Mouse (Mus musculus): ENCODE results near the gene Cct8. TPM values are rescaled to one million over a fixed set of nuclear protein-coding genes. Genes with fewer than 3 reads are reported as not detected.
"Not testable (repeated sequence)": the region's sequence is repeated elsewhere in the genome, so short reads cannot be mapped to it uniquely, and the experiment has no call there.

Gene Cct8
- polyA plus RNA-seq, 1 experiment, result 112 TPM

DNA sequence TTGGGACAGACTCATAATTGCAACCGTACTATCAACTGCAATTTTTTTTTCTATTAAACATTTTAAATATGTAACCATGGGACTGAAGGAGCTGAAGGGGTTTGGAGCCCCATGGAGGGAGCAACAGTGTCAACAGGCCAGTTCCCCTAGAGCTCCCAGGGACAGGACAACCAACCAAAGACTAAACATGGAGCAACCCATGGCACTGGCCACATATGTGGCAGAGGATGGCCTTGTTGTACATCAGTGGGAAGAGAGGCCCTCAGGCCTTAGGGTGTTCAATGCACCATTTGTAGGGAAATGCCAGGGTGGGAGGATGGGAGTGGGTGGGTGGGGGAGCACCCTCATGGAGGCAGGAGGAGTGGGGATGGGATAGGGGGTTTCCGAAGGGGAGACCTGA, 1.1 kb upstream of the Cct8 start:
- H3K27ac ChIP-seq (ENCODE audit: insufficient read depth, low read depth, low read length), result peak overlapping the region; percentile 35; the same call in 1 of the 2 replicates
- H3K4me3 ChIP-seq (ENCODE audit: insufficient read depth, low read length), result peak overlapping the region; percentile 59
- TF ChIP-seq CTCF (IDR thresholded peaks at IDR 0.05; ENCODE audit: low read depth, low read length), result no peak
- no peak for TF ChIP-seq POLR2A (IDR thresholded peaks at IDR 0.05; ENCODE audit: borderline replicate concordance, low read depth, low read length)
- H3K4me1 ChIP-seq (ENCODE audit: control insufficient read depth, insufficient read depth, low read length), result peaks cover 12% of the 10 kb centered on the region

GRCm38 (mm10) chr16:87494955-87495655, 568 bp downstream of the Cct8 start:
- Histone ChIP-seq H3K27ac (ENCODE audit: insufficient read depth, low read depth, low read length) (peak overlapping the region; percentile 83), H3K4me3 (ENCODE audit: insufficient read depth, low read length) (peak overlapping the region; percentile 96), H3K4me1 (ENCODE audit: control insufficient read depth, insufficient read depth, low read length) (peaks cover 9% of the 10 kb centered on the region)
- no peak for TF ChIP-seq CTCF (IDR thresholded peaks at IDR 0.05; ENCODE audit: low read depth, low read length)
- no peak for TF ChIP-seq POLR2A (IDR thresholded peaks at IDR 0.05; ENCODE audit: borderline replicate concordance, low read depth, low read length)

DNA sequence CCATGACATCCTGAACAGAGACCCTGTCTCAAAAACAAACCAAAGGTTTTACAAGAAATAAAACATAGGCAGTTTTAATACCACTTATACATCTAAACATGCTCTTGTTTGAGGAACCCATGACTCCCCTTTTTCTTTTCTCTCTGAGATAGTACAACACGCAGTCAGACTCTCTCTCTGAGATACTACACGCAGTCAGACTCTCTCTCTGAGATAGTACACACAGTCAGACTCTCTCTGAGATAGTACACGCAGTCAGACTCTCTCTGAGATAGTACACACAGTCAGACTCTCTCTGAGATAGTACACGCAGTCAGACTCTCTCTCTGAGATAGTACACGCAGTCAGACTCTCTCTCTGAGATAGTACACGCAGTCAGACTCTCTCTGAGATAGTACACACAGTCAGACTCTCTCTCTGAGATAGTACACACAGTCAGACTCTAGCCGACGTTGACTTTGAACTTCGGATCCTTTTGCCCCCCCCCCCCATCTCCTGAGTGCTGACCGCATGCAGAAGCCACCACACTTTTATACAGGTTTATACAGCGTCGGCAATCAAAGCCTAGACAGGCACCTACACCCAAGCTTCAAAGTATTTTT, 3.4 kb downstream of the Cct8 start:
- H3K4me3 ChIP-seq (ENCODE audit: insufficient read depth, low read length); H3K4me1 ChIP-seq (ENCODE audit: control insufficient read depth, insufficient read depth, low read length); H3K27ac ChIP-seq (ENCODE audit: insufficient read depth, low read depth, low read length): not testable (repeated sequence)

- Histone ChIP-seq H3K4me1 (ENCODE audit: control insufficient read depth, insufficient read depth, low read length) (no peaks in the 10 kb centered on the region), H3K4me3 (ENCODE audit: insufficient read depth, low read length) (no peak overlapping the region), H3K27ac (ENCODE audit: insufficient read depth, low read depth, low read length) (no peak overlapping the region)
- TF ChIP-seq CTCF (IDR thresholded peaks at IDR 0.05; ENCODE audit: low read depth, low read length) (no peak), POLR2A (IDR thresholded peaks at IDR 0.05; ENCODE audit: borderline replicate concordance, low read depth, low read length) (no peak)
These were observed 7.1 kb downstream of the Cct8 start for GRCm38 (mm10) chr16:87488605-87489004.

GRCm38 (mm10) chr16:87486739-87487138, 8.9 kb downstream of the Cct8 start:
- Histone ChIP-seq H3K4me1 (ENCODE audit: control insufficient read depth, insufficient read depth, low read length) (no peaks in the 10 kb centered on the region), H3K27ac (ENCODE audit: insufficient read depth, low read depth, low read length) (no peak overlapping the region), H3K4me3 (ENCODE audit: insufficient read depth, low read length) (no peak overlapping the region)
- TF ChIP-seq POLR2A (IDR thresholded peaks at IDR 0.05; ENCODE audit: borderline replicate concordance, low read depth, low read length) (no peak), CTCF (IDR thresholded peaks at IDR 0.05; ENCODE audit: low read depth, low read length) (no peak)

DNA sequence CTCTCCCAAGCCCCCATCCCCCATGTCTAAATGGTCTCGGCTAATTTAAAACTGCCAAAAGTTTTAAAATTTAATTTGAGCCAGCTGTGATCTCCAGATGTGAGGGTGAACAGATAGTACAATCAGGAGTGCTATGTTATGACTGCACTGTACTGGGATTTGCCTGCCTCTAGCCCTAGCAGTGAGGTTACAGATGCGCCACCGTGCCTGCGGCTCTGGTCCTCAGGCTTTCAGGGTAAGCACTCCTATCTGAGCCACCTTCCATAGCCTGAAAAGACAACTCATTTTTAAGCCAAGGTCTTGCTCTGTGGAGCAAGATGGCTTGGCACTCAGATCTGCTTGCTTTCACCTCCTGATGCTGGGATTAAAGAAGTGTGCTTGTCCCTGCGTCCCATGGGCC, 11.3 kb downstream of the Cct8 start:
- no peak overlapping the region for H3K27ac ChIP-seq (ENCODE audit: insufficient read depth, low read depth, low read length)
- TF ChIP-seq CTCF (IDR thresholded peaks at IDR 0.05; ENCODE audit: low read depth, low read length), result no peak
- no peak for TF ChIP-seq POLR2A (IDR thresholded peaks at IDR 0.05; ENCODE audit: borderline replicate concordance, low read depth, low read length)
- H3K4me1 ChIP-seq (ENCODE audit: control insufficient read depth, insufficient read depth, low read length), result no peaks in the 10 kb centered on the region
- H3K4me3 ChIP-seq (ENCODE audit: insufficient read depth, low read length), result no peak overlapping the region

GRCm38 (mm10) chr16:87470579-87470978, 25.1 kb downstream of the Cct8 start:
- Histone ChIP-seq H3K27ac (ENCODE audit: insufficient read depth, low read depth, low read length) (no peak overlapping the region), H3K4me1 (ENCODE audit: control insufficient read depth, insufficient read depth, low read length) (no peaks in the 10 kb centered on the region), H3K4me3 (ENCODE audit: insufficient read depth, low read length) (no peak overlapping the region)
- TF ChIP-seq POLR2A (IDR thresholded peaks at IDR 0.05; ENCODE audit: borderline replicate concordance, low read depth, low read length) (no peak), CTCF (IDR thresholded peaks at IDR 0.05; ENCODE audit: low read depth, low read length) (no peak)

DNA sequence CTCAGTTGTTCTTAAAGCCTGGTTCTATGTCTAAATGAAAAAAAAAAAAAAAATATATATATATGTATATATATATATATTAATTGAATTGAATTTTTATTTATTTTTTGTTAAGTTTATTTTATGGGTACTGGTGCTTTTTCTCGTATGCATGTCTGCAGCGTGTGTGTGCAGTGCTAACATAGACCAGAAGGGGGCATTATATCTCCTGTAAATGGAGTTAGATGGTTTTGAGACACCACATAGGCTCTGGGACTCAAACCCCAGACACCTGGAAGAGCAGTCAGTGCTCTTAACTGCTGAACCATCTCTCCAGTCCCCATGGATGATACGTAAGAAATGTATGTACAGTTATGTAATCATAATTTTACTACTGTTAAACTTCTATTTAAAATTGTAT, 36.9 kb downstream of the Cct8 start:
- TF ChIP-seq CTCF (IDR thresholded peaks at IDR 0.05; ENCODE audit: low read depth, low read length) (no peak), POLR2A (IDR thresholded peaks at IDR 0.05; ENCODE audit: borderline replicate concordance, low read depth, low read length) (no peak)
- Histone ChIP-seq H3K4me3 (ENCODE audit: insufficient read depth, low read length) (no peak overlapping the region), H3K4me1 (ENCODE audit: control insufficient read depth, insufficient read depth, low read length) (peaks cover 10% of the 10 kb centered on the region), H3K27ac (ENCODE audit: insufficient read depth, low read depth, low read length) (no peak overlapping the region)

DNA sequence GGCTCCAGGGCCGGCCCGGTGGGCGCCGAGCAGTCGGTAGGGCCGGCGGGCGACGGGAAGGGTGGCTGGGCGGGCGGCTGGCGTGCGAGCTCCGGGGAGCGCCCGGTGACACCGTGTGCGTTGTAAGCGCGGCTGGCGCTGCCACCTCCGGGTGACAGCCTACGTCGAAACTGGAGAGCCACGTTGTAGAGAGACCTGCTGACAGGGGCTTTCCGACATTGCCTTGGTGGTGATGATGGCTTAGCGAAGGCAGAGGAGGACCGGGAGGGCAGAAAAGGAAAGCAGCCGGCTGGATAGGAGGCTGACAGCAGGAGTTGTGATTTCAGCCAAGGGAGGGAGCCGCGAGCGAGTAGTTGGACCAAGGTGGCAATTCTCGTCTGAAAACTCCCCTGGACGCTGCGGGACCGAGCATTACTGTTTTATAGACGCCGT, 40.5 kb downstream of the Cct8 start:
- peaks cover 12% of the 10 kb centered on the region for H3K4me1 ChIP-seq (ENCODE audit: control insufficient read depth, insufficient read depth, low read length)
- TF ChIP-seq CTCF (IDR thresholded peaks at IDR 0.05; ENCODE audit: low read depth, low read length), result no peak
- TF ChIP-seq POLR2A (IDR thresholded peaks at IDR 0.05; ENCODE audit: borderline replicate concordance, low read depth, low read length), result no peak
- H3K4me3 ChIP-seq (ENCODE audit: insufficient read depth, low read length), result peak overlapping the region; percentile 72
- peak overlapping the region; percentile 8; the same call in 1 of the 2 replicates for H3K27ac ChIP-seq (ENCODE audit: insufficient read depth, low read depth, low read length)

DNA sequence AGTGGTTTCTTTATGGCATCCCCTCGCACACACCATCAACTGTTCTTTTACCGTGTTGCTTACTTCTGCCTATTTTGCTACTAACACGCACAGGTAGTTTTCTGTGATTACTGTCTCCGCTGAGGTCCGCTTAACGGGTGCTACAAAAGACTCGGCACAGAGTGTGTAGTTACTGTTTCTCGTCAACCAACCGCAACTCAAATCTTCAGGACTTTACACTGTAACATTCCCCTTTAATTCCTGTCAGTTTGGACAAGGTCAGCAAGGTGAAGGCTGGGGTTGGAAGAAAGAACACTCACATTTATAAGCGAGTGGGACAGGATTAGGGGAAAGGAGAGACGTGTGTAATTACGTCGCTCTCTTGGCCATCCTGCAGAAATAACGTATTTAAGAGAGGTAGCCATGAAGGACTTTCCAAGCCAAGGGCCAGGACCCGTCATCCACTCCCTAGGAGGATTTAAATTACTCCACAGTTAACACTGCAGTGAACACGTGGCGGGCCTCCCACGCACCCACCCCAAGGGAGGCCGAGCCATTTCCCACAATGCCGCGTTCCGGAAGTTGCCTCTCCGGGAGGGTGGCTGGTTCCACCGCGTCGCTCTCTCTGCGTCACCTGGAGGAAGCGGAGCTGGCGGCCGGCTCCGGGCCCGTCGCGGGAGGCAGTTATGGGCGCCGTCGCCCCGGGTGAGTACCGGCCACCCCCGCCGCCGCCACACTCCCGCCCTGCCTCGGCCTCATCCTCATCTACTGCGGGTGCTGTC, 41.1 kb downstream of the Cct8 start, which contains the start of gene Usp16:
Gene Usp16 (plus strand): TSS at position 285 of the 761 bp plus-strand sequence.
- H3K4me1 ChIP-seq (ENCODE audit: control insufficient read depth, insufficient read depth, low read length), result peaks cover 12% of the 10 kb centered on the region
- peak within 1 kb of the TSS; percentile 72 for H3K4me3 ChIP-seq (ENCODE audit: insufficient read depth, low read length)
- H3K27ac ChIP-seq (ENCODE audit: insufficient read depth, low read depth, low read length), result peak within 1 kb of the TSS; percentile 8; the same call in 1 of the 2 replicates
- TF ChIP-seq CTCF (IDR thresholded peaks at IDR 0.05; ENCODE audit: low read depth, low read length) (no peak), POLR2A (IDR thresholded peaks at IDR 0.05; ENCODE audit: borderline replicate concordance, low read depth, low read length) (no peak)

Measured in bone marrow macrophage, adult 2 months (primary cell).